8 mouse cellular contexts compared by ENCODE assay signal in genomic region chrY:90744381-90744981, GRCm38 (mm10). TPM values are rescaled to one million over a fixed set of nuclear protein-coding genes. Genes with fewer than 3 reads are reported as not detected.
DNase-seq lines count a peak whose midpoint lies in the region; ATAC-seq lines count a peak whose summit lies in the region.
"Not testable (repeated sequence)": the region's sequence is repeated elsewhere in the genome, so short reads cannot be mapped to it uniquely, and the experiment has no call there.

No protein-coding gene starts in this region.

- H3K9me3 ChIP-seq in forebrain, embryonic 12.5 days, result peaks cover 45% of the 10 kb centered on the region
- peaks cover 32% of the 10 kb centered on the region for H3K9me3 ChIP-seq in heart, embryonic 16.5 days (replicated peaks; ENCODE audit: control insufficient read depth, low read length)
- peaks cover 49% of the 10 kb centered on the region for H3K9me3 ChIP-seq in liver, embryonic 13.5 days (replicated peaks)
- peaks cover 35% of the 10 kb centered on the region for H3K9me3 ChIP-seq in stomach, embryonic 16.5 days (replicated peaks; ENCODE audit: control insufficient read depth, low read length)

- H3K36me3 ChIP-seq in forebrain, embryonic 12.5 days (replicated peaks), result peaks cover 42% of the 10 kb centered on the region
- peaks cover 32% of the 10 kb centered on the region for H3K36me3 ChIP-seq in heart, embryonic 16.5 days (ENCODE audit: control insufficient read depth, insufficient read depth)
- peaks cover 46% of the 10 kb centered on the region for H3K36me3 ChIP-seq in liver, embryonic 13.5 days
- peaks cover 37% of the 10 kb centered on the region for H3K36me3 ChIP-seq in stomach, embryonic 16.5 days (ENCODE audit: control insufficient read depth, insufficient read depth, low read length)

- peak; percentile 85 for DNase-seq in CD4-positive helper T cell, adult 2 months (ENCODE audit: low read depth, low spot score)
- DNase-seq in c-Kit-positive CD71-positive TER-119-positive erythroid progenitor cells, embryonic 14.5 days (ENCODE audit: low spot score), result peak; percentile 68
- DNase-seq in kidney, postnatal 25 days, result peak; percentile 89 to 97
- peak; percentile 49 for DNase-seq in liver, embryonic 13.5 days
- peak; percentile 85 for DNase-seq in neural tube, embryonic 10.5 days (ENCODE audit: extremely low spot score, low spot score)

- H3K4me1 ChIP-seq in forebrain, embryonic 12.5 days; heart, embryonic 16.5 days (ENCODE audit: control insufficient read depth, insufficient read depth, low read length); liver, embryonic 13.5 days (replicated peaks); stomach, embryonic 16.5 days (ENCODE audit: control insufficient read depth, insufficient read depth, low read length): not testable (repeated sequence)

- peak overlapping the region; percentile 7 for H3K4me3 ChIP-seq in forebrain, embryonic 12.5 days (replicated peaks)
- H3K4me3 ChIP-seq in heart, embryonic 16.5 days (ENCODE audit: low read length), result peak overlapping the region; percentile 47
- H3K4me3 ChIP-seq in liver, embryonic 13.5 days (replicated peaks), result peak overlapping the region; percentile 36
- H3K4me3 ChIP-seq in stomach, embryonic 16.5 days (replicated peaks; ENCODE audit: low read length), result peak overlapping the region; percentile 20; the same call in 1 of the 2 replicates

- H3K9ac ChIP-seq in forebrain, embryonic 12.5 days, result not testable (repeated sequence)
- peak overlapping the region; percentile 64 for H3K9ac ChIP-seq in heart, embryonic 16.5 days (ENCODE audit: low read length)
- 0 out of 2 replicates have a peak overlapping the region, but pooled peaks have one; percentile 4 for H3K9ac ChIP-seq in liver, embryonic 13.5 days
- H3K9ac ChIP-seq in stomach, embryonic 16.5 days (ENCODE audit: low read length), result 0 out of 2 replicates have a peak overlapping the region, but pooled peaks have one; percentile 19

- peak overlapping the region; percentile 25; the same call in 1 of the 2 replicates for H3K27ac ChIP-seq in forebrain, embryonic 12.5 days
- H3K27ac ChIP-seq in heart, embryonic 16.5 days (ENCODE audit: low read length), result peak overlapping the region; percentile 64
- H3K27ac ChIP-seq in liver, embryonic 13.5 days, result not testable (repeated sequence)
- 0 out of 2 replicates have a peak overlapping the region, but pooled peaks have one; percentile 0 for H3K27ac ChIP-seq in stomach, embryonic 16.5 days (ENCODE audit: low read length)

- H3K27me3 ChIP-seq in forebrain, embryonic 12.5 days; heart, embryonic 16.5 days (ENCODE audit: control insufficient read depth, insufficient read depth, low read length); liver, embryonic 13.5 days; stomach, embryonic 16.5 days (ENCODE audit: control insufficient read depth, insufficient read depth, low read length): not testable (repeated sequence)

- H3K4me2 ChIP-seq in forebrain, embryonic 12.5 days, result peak overlapping the region; percentile 3
- H3K4me2 ChIP-seq in heart, embryonic 16.5 days (ENCODE audit: low read depth, low read length), result peak overlapping the region; percentile 57
- peak overlapping the region; percentile 35 for H3K4me2 ChIP-seq in liver, embryonic 13.5 days
- peak overlapping the region; percentile 17; the same call in 1 of the 2 replicates for H3K4me2 ChIP-seq in stomach, embryonic 16.5 days (ENCODE audit: low read depth, low read length)

- WGBS in forebrain, embryonic 12.5 days, result 57% methylated on average over 51 of the region's 51 CpGs
- WGBS in heart, embryonic 16.5 days, result 54% methylated on average over 51 of the region's 51 CpGs
- 65% methylated on average over 51 of the region's 51 CpGs for WGBS in liver, embryonic 13.5 days (ENCODE audit: insufficient replicate concordance)
- 59% methylated on average over 51 of the region's 51 CpGs for WGBS in stomach, embryonic 16.5 days

- ATAC-seq in forebrain, embryonic 12.5 days (ENCODE audit: low FRiP score), result peak; percentile 94
- ATAC-seq in heart, embryonic 16.5 days (replicated peaks; ENCODE audit: extremely low read depth, insufficient read depth, low FRiP score), result peak; percentile 91
- peak; percentile 81 for ATAC-seq in liver, embryonic 13.5 days (ENCODE audit: low read depth)
- peak; percentile 83 for ATAC-seq in stomach, embryonic 16.5 days (ENCODE audit: insufficient read depth, low FRiP score)

RNA-seq across cellular contexts. Expression of gene Gm21860, which starts 10.1 kb away (rescaled TPM):
- not detected in 2 replicates for polyA plus RNA-seq in forebrain, embryonic 12.5 days (2016; fragmentation: Nextera tagmentation; extraction: Ambion mirVana)
- polyA plus RNA-seq in heart, embryonic 16.5 days (2015; fragmentation: Nextera tagmentation; extraction: Ambion mirVana), result not detected in 2 replicates
- polyA plus RNA-seq in liver, embryonic 13.5 days (2015; fragmentation: Nextera tagmentation; extraction: Ambion mirVana), result not detected in 2 replicates
- not detected in 2 replicates for polyA plus RNA-seq in stomach, embryonic 16.5 days (2015; fragmentation: Nextera tagmentation; extraction: Ambion mirVana)

RNA-seq across cellular contexts. Expression of gene Gm47283, which starts 40.1 kb away (rescaled TPM):
- polyA plus RNA-seq in forebrain, embryonic 12.5 days (2016; fragmentation: Nextera tagmentation; extraction: Ambion mirVana), result not detected in 2 replicates
- not detected in 2 replicates for polyA plus RNA-seq in heart, embryonic 16.5 days (2015; fragmentation: Nextera tagmentation; extraction: Ambion mirVana)
- not detected in 2 replicates for polyA plus RNA-seq in liver, embryonic 13.5 days (2015; fragmentation: Nextera tagmentation; extraction: Ambion mirVana)
- not detected in 2 replicates for polyA plus RNA-seq in stomach, embryonic 16.5 days (2015; fragmentation: Nextera tagmentation; extraction: Ambion mirVana)

Comparison
In these comparisons a context has a peak if more than half of its experiments do, and no peak if none do; other contexts are left out.
1. H3K4me2 ChIP-seq: peak in every context shown above with its lines; median percentile 57 in heart, embryonic 16.5 days; 35 in liver, embryonic 13.5 days; 17 in stomach, embryonic 16.5 days; 3 in forebrain, embryonic 12.5 days.